Mouse (Mus musculus) stomach, embryonic 16.5 days (tissue): ENCODE results near the gene Pitpnc1. TPM values are rescaled to one million over a fixed set of nuclear protein-coding genes. Genes with fewer than 3 reads are reported as not detected.

ENCODE experiments used
- ATAC-seq: fragments of 200-750 bp; cut with Nextera tagmentation; 2 replicates; pipeline ENCODE4 v1.8.0; 2017; ENCODE audit warnings: moderate number of reproducible peaks, moderate TSS enrichment; ENCODE audit not compliant: insufficient read depth, low FRiP score
- H3K27ac ChIP-seq: fragments of 300-500 bp; sonication (generic); 2 replicates; pipeline ENCODE4 v1.5.1; 2014; ENCODE audit warnings: low read length
- H3K27me3 ChIP-seq: fragments of 300-500 bp; sonication (generic); 2 replicates; pipeline ENCODE4 v1.6.1; 2014; ENCODE audit warnings: low read length, control low read depth, mixed read lengths; ENCODE audit not compliant: control insufficient read depth, insufficient read depth
- H3K36me3 ChIP-seq: fragments of 300-500 bp; sonication (generic); 2 replicates; pipeline ENCODE4 v1.6.1; 2014; ENCODE audit warnings: low read length; ENCODE audit not compliant: control insufficient read depth, insufficient read depth
- H3K4me1 ChIP-seq: fragments of 300-500 bp; sonication (generic); 2 replicates; pipeline ENCODE4 v1.6.1; 2014; ENCODE audit warnings: low read length, control low read depth, mixed read lengths; ENCODE audit not compliant: control insufficient read depth, insufficient read depth
- H3K4me2 ChIP-seq: fragments of 300-500 bp; sonication (generic); 2 replicates; pipeline ENCODE4 v1.6.1; 2014; ENCODE audit warnings: low read depth, low read length, mixed read lengths
- H3K4me3 ChIP-seq: fragments of 300-500 bp; sonication (generic); replicated peaks from 2 replicates; pipeline ENCODE4 v1.5.1; 2014; ENCODE audit warnings: mild to moderate bottlenecking, low read length
- H3K9ac ChIP-seq: fragments of 300-500 bp; sonication (generic); 2 replicates; pipeline ENCODE4 v1.6.1; 2014; ENCODE audit warnings: low read length
- H3K9me3 ChIP-seq: fragments of 300-500 bp; sonication (generic); replicated peaks from 2 replicates; pipeline ENCODE4 v1.6.1; 2016; ENCODE audit warnings: low read length, control low read depth; ENCODE audit not compliant: control insufficient read depth
- WGBS: fragments of 180-500 bp; shearing (Covaris S2); extraction: QIAGEN DNeasy Blood & Tissue Kit; methylation state at CpG from one replicate; pipeline ENCODE4 v1.1.7; 2014; 5-methylcytosine and 5-hydroxymethylcytosine counted together
- polyA plus RNA-seq: library from polyadenylated mRNA; unstranded; fragments of >200 nt; fragmentation: Nextera tagmentation; extraction: Ambion mirVana; gene quantifications from 2 replicates; pipeline ENCODE4 v1.2.1, GENCODE M21; 2015

The Pitpnc1 gene
- polyA plus RNA-seq, 1 experiment from 2014 or later: 13.9 TPM

- ATAC-seq: no peak
- Histone ChIP-seq H3K27ac (no peak overlapping the region), H3K27me3 (no peaks in the 10 kb centered on the region), H3K9ac (no peak overlapping the region), H3K36me3 (no peaks in the 10 kb centered on the region), H3K4me2 (no peak overlapping the region), H3K4me1 (no peaks in the 10 kb centered on the region), H3K9me3 (no peaks in the 10 kb centered on the region), H3K4me3 (no peak overlapping the region)
- 76% methylated on average over 1 of the region's 1 CpGs for WGBS
These were observed 244.1 kb downstream of the Pitpnc1 start for GRCm38 (mm10) chr11:107226431-107226830.

- Histone ChIP-seq H3K4me1 (no peaks in the 10 kb centered on the region), H3K27me3 (no peaks in the 10 kb centered on the region), H3K4me2 (no peak overlapping the region), H3K27ac (no peak overlapping the region), H3K9ac (no peak overlapping the region), H3K9me3 (no peaks in the 10 kb centered on the region), H3K4me3 (no peak overlapping the region), H3K36me3 (no peaks in the 10 kb centered on the region)
- WGBS: 89% methylated on average over 10 of the region's 10 CpGs
- ATAC-seq: no peak
These were observed 244.5 kb downstream of the Pitpnc1 start for GRCm38 (mm10) chr11:107226013-107226412.

DNA sequence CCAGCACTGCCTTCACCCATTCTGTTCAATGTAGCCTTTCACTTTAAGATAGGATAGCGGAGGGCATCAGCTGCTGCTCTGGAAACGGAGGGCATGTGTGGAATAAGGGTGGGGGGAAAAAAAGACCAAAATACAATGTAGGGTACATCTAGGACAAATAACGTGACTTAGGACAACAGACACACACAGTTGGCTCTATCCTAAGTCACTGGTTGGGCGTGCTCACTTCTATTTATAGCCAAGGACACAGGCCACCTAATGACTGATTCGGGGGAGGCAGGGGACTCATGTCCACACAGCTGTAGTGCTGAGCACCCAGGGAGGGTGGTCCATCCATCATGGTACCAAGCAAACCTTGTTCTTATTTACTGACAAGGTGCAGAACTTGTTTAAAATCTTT lies 245.2 kb downstream of the Pitpnc1 start:
- H3K4me1 ChIP-seq: no peaks in the 10 kb centered on the region
- H3K27ac ChIP-seq: no peak overlapping the region
- no peaks in the 10 kb centered on the region for H3K36me3 ChIP-seq
- no peak overlapping the region for H3K4me3 ChIP-seq
- no peak overlapping the region for H3K4me2 ChIP-seq
- H3K9me3 ChIP-seq: no peaks in the 10 kb centered on the region
- ATAC-seq: no peak
- H3K9ac ChIP-seq: no peak overlapping the region
- no peaks in the 10 kb centered on the region for H3K27me3 ChIP-seq
- WGBS: 75% methylated on average over 5 of the region's 5 CpGs

DNA sequence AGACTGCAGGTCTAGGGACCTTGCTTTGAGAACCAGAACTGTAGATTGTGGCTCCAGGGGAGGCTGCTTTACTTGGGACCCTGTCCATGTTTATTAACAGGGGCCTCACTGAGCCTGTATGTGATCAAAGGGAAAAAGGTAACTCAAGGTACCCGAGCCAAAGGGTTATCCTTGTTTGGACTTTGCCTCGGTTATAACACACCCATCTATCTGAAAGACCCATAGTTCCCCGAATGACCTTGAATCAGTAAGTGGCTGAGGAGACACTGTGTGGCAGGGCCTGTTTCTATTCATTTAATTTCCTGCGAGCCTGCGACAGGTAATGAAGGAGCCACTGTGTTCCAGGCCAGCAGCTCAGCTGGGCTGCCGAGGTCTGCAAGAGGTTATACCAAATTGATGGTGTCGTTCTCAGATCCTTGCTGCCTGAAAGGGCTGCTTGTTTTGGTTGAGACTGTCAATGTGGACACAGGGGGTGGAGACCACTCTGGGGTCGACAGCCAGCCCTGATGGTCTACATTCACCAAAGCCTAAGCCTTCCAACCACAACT lies 246.8 kb downstream of the Pitpnc1 start:
- H3K36me3 ChIP-seq: no peaks in the 10 kb centered on the region
- H3K4me2 ChIP-seq: no peak overlapping the region
- no peak for ATAC-seq
- WGBS: 46% methylated on average over 8 of the region's 8 CpGs
- no peaks in the 10 kb centered on the region for H3K27me3 ChIP-seq
- no peak overlapping the region for H3K9ac ChIP-seq
- H3K9me3 ChIP-seq: no peaks in the 10 kb centered on the region
- H3K4me1 ChIP-seq: no peaks in the 10 kb centered on the region
- H3K4me3 ChIP-seq: no peak overlapping the region
- H3K27ac ChIP-seq: no peak overlapping the region

GRCm38 (mm10) chr11:107223169-107223561 lies 247.3 kb downstream of the Pitpnc1 start:
- no peak overlapping the region for H3K9ac ChIP-seq
- H3K27ac ChIP-seq: no peak overlapping the region
- WGBS: 56% methylated on average over 1 of the region's 1 CpGs
- H3K4me3 ChIP-seq: no peak overlapping the region
- H3K9me3 ChIP-seq: no peaks in the 10 kb centered on the region
- ATAC-seq: no peak
- no peaks in the 10 kb centered on the region for H3K4me1 ChIP-seq
- H3K27me3 ChIP-seq: no peaks in the 10 kb centered on the region
- no peak overlapping the region for H3K4me2 ChIP-seq
- H3K36me3 ChIP-seq: no peaks in the 10 kb centered on the region

DNA sequence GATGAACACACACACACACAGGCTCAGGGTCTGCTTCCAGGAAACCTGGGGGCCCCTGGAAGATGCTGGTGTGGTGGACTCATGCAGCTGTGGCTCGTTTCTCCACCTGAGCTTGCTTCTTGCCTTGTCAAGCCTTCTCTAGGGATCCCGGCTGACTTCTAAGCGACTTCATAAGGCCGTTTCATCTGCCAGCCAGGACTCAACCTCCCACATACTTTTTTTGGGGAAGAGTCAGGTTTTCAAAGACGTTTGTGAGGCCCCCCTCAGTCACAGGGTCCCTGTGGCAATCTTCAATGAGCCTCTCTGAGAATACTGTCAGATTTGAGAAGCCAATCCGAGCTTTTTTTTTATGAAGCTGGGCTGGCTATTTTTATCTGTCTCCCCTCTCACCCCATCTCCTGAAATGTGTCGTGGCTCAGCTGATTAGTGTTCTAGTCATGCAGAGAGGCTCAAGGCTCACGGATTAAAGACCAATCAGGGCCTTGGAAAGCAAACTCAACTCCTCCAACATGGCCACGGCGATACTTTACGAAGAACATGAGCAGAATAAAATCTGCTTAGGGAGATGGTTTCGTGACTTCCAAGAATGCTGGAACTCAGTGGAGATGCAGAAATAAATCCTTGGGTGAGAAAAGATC lies 247.8 kb downstream of the Pitpnc1 start:
- Histone ChIP-seq H3K27ac (no peak overlapping the region), H3K36me3 (no peaks in the 10 kb centered on the region), H3K9me3 (no peaks in the 10 kb centered on the region), H3K9ac (no peak overlapping the region), H3K4me3 (no peak overlapping the region), H3K4me1 (no peaks in the 10 kb centered on the region), H3K27me3 (no peaks in the 10 kb centered on the region), H3K4me2 (no peak overlapping the region)
- ATAC-seq: no peak
- WGBS: 70% methylated on average over 12 of the region's 12 CpGs

DNA sequence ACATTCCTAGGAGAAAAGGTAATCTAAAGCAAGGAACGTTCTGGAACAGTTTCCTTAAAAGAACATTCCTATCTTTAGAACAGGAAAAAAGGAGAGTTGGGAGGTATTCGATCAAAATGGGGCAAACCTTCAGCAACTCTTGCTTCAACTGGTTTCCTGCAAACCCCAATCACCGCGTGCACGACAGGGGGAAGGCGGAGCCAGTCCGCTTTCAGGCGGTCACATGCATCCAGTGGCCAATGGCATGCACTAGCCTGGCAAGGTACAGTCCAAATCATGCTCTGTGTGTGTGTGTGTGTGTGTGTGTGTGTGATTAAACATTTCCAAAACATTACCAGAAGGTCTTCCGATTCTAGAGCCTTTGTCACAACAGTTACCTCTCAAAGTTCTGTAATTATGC lies 255.4 kb downstream of the Pitpnc1 start:
- H3K4me1 ChIP-seq: no peaks in the 10 kb centered on the region
- no peak for ATAC-seq
- H3K9me3 ChIP-seq: no peaks in the 10 kb centered on the region
- no peak overlapping the region for H3K4me3 ChIP-seq
- H3K27ac ChIP-seq: no peak overlapping the region
- no peaks in the 10 kb centered on the region for H3K27me3 ChIP-seq
- whole genome bisulfite sequencing: 86% methylated on average over 9 of the region's 9 CpGs
- no peaks in the 10 kb centered on the region for H3K36me3 ChIP-seq
- no peak overlapping the region for H3K9ac ChIP-seq
- no peak overlapping the region for H3K4me2 ChIP-seq

GRCm38 (mm10) chr11:107213745-107214144 lies 256.8 kb downstream of the Pitpnc1 start:
- H3K4me3 ChIP-seq: no peak overlapping the region
- no peak overlapping the region for H3K4me2 ChIP-seq
- H3K4me1 ChIP-seq: no peaks in the 10 kb centered on the region
- no peak overlapping the region for H3K9ac ChIP-seq
- 73% methylated on average over 5 of the region's 5 CpGs for WGBS
- no peaks in the 10 kb centered on the region for H3K9me3 ChIP-seq
- H3K27ac ChIP-seq: no peak overlapping the region
- no peaks in the 10 kb centered on the region for H3K27me3 ChIP-seq
- ATAC-seq: no peak
- H3K36me3 ChIP-seq: no peaks in the 10 kb centered on the region

DNA sequence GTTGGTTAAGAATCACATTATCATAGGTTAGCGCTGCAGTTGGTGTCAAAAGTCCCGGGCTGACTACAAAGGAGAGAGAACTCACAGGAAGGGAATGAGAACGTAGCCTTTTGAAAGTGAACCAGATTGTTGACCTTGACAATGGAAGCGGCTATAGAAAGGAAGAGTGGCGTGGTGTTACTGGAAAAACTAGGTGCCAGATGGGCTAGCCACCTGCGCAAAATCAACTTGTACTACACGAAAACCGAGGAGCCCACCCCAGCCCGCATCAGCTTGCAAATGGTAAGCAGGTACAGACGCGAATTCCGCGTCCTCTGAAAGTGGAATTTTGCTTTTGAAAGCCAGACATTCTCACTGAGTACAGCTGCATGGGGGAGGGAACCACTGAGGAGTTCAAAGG lies 260.7 kb downstream of the Pitpnc1 start:
- Histone ChIP-seq H3K27ac (no peak overlapping the region), H3K9me3 (no peaks in the 10 kb centered on the region), H3K4me1 (no peaks in the 10 kb centered on the region), H3K27me3 (no peaks in the 10 kb centered on the region), H3K4me2 (no peak overlapping the region), H3K4me3 (no peak overlapping the region), H3K36me3 (no peaks in the 10 kb centered on the region), H3K9ac (no peak overlapping the region)
- ATAC-seq: no peak
- 73% methylated on average over 13 of the region's 13 CpGs for WGBS
